Mouse (Mus musculus) midbrain, embryonic 10.5 days (tissue): ENCODE measurements around the gene Csf1. TPM values are rescaled to one million over a fixed set of nuclear protein-coding genes. Genes with fewer than 3 reads are reported as not detected.

ENCODE experiments used
- polyA plus RNA-seq: library from polyadenylated mRNA; unstranded; fragments of >200 nt; fragmentation: Nextera tagmentation; extraction: Ambion mirVana; gene quantifications from 2 replicates; pipeline ENCODE4 v1.2.1, GENCODE M21; 2016

Gene Csf1
- polyA plus RNA-seq, 1 experiment from 2014 or later: 6.5 TPM

Other genes with a start within 250 kb of the Csf1 start
- gene Slc6a17, start 242.5 kb downstream of the Csf1 start, polyA plus RNA-seq: 1.4 and 1.6 TPM in 2 replicates
- gene Ubl4b, start 205.4 kb downstream of the Csf1 start, polyA plus RNA-seq: 0.12 TPM in 1 of 2 replicates, not detected in the other
- 4.9 and 6.7 TPM in 2 replicates for gene Alx3, start 165.4 kb downstream of the Csf1 start, polyA plus RNA-seq
- gene Gm10961, start 129.1 kb downstream of the Csf1 start, polyA plus RNA-seq: not detected in 2 replicates
- 70.0 and 83.8 TPM in 2 replicates for gene Strip1, start 128.8 kb downstream of the Csf1 start, polyA plus RNA-seq
- 92.4 and 99.8 TPM in 2 replicates for gene Ahcyl1, start 63.9 kb downstream of the Csf1 start, polyA plus RNA-seq
- not detected in 2 replicates for gene Eps8l3, start 116.8 kb upstream of the Csf1 start, polyA plus RNA-seq
- 240 and 243 TPM in 2 replicates for gene Gstm5, start 135.4 kb upstream of the Csf1 start, polyA plus RNA-seq
- gene Gstm7, start 171.3 kb upstream of the Csf1 start, polyA plus RNA-seq: 20.6 and 39.5 TPM in 2 replicates
- 13.1 and 13.4 TPM in 2 replicates for gene Gstm6, start 183.3 kb upstream of the Csf1 start, polyA plus RNA-seq
- not detected in 2 replicates for gene Gstm3, start 208.8 kb upstream of the Csf1 start, polyA plus RNA-seq
- 11.6 and 12.6 TPM in 2 replicates for gene Gstm2, start 226.0 kb upstream of the Csf1 start, polyA plus RNA-seq